Mouse (Mus musculus): ENCODE data around the gene D930007J09Rik. TPM values are rescaled to one million over a fixed set of nuclear protein-coding genes. Genes with fewer than 3 reads are reported as not detected.

Gene D930007J09Rik
- polyA plus RNA-seq, 1 experiment, result 0.88 TPM

DNA sequence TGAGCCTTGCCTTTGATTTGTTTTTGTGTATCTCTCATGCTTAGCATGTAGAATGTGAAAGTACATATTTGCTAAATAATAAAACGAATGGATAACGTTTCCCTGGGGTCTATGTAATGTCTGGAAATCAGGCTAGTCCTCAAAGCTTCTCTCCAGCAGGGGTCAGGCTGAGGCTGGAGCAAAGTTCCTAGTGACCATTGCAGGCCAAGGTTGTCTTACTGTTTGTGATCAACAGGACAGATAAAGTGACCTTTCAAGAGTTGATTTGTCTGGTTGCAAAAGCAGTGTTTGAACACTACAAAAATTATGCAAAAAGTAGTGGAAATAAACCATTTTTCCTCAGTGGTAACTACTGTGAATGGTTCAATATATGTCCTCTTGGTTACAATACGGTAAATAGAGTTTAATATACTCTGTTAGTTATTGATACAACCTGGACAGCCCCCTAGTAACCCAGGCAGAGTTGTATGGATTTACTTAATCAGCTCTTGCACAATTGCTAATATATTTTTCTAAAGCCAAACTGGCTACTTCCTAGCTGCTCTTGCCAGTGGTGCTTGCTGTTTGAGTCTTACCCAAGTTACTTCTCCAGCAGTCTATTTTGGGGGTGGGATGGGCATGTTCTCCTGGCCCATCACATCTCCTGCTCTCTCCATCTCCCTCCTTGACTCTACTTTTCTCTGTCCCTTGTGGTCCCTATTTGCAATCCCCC lies 24.6 kb upstream of the D930007J09Rik start:
- Histone ChIP-seq H3K27me3 (ENCODE audit: control insufficient read depth, insufficient read depth, low read length) (no peaks in the 10 kb centered on the region), H3K27ac (ENCODE audit: insufficient read depth, low read length) (no peak overlapping the region), H3K4me1 (ENCODE audit: control insufficient read depth, insufficient read depth, low read length) (no peaks in the 10 kb centered on the region), H3K4me3 (replicated peaks; ENCODE audit: insufficient read depth, low read depth, low read length) (no peak overlapping the region)
- WGBS, result 77% methylated on average over 3 of the region's 3 CpGs
- no peak for DNase-seq
- no peak for TF ChIP-seq POLR2A (IDR thresholded peaks at IDR 0.05; ENCODE audit: borderline replicate concordance, insufficient read depth, low read length)
- TF ChIP-seq CTCF (IDR thresholded peaks at IDR 0.05; ENCODE audit: borderline replicate concordance, insufficient read depth, low read depth, low read length), result no peak

DNA sequence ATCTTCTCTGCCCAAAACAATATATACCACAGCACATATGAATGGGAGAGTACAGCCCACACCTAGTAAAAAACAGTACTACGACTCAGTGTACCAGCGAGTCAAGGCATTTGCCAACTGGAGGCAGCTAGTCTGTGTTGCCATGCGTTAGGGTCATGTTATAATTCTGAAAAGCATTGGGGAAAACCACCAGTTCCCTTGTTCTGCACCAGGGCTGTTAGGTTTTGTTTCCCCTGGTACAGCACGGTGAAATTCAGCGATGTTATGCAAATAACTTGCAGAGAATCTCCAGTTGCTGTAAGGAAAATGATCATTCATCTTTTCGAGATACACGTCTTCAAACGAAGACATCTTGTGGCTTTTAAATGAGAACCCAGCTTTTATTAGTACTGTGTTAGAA lies 22.9 kb upstream of the D930007J09Rik start:
- no peak overlapping the region for H3K4me3 ChIP-seq (replicated peaks; ENCODE audit: insufficient read depth, low read depth, low read length)
- 92% methylated on average over 8 of the region's 8 CpGs for WGBS
- no peak overlapping the region for H3K27ac ChIP-seq (ENCODE audit: insufficient read depth, low read length)
- no peak for DNase-seq
- H3K27me3 ChIP-seq (ENCODE audit: control insufficient read depth, insufficient read depth, low read length), result no peaks in the 10 kb centered on the region
- TF ChIP-seq POLR2A (IDR thresholded peaks at IDR 0.05; ENCODE audit: borderline replicate concordance, insufficient read depth, low read length), result no peak
- no peak for TF ChIP-seq CTCF (IDR thresholded peaks at IDR 0.05; ENCODE audit: borderline replicate concordance, insufficient read depth, low read depth, low read length)
- H3K4me1 ChIP-seq (ENCODE audit: control insufficient read depth, insufficient read depth, low read length), result no peaks in the 10 kb centered on the region

DNA sequence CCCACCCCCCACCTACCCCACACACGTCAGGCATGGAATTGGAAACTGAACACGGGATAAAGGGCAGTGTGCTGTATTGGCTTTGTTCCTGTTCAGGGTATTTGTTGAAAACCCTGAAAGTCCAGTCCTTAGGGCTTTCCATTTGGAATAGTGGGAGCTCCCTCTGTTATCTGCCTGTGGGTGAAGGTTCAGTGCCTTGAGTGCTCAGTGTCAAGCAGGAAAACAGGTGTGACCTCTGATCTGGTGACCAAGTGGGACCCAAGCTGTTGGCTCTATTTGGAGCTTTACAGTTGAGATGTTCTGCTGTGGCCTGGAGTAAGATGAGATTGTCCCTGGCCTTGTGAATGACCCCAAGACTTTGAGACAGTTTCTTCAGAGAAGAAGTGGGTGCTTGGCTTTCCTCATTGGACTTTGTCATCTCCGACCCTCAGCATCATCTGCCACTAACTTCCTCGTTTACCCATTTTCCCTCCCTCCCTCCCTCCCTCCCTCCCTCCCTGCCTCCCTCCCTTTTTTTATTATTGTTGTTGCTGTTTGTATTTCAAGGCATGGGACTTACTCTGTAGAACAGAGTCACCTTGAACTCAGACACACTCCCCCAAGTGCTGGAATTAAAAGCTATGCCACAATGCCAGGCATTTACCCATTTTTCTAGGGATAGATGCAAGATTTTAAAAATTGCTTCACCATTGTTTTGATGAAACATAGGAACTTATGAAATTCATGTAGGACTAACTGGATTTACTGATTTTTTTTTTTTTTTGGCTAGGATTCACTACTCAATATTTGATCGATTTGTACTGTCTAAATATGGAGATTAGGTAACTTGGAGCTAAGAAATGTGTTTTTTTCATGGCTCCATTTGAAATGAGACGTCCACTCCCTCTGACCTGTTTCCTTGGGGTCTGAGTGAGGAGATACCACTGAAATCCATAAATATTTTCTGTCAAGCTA lies 22.0 kb upstream of the D930007J09Rik start:
- Histone ChIP-seq H3K27me3 (ENCODE audit: control insufficient read depth, insufficient read depth, low read length) (no peaks in the 10 kb centered on the region), H3K4me1 (ENCODE audit: control insufficient read depth, insufficient read depth, low read length) (no peaks in the 10 kb centered on the region), H3K4me3 (replicated peaks; ENCODE audit: insufficient read depth, low read depth, low read length) (no peak overlapping the region), H3K27ac (ENCODE audit: insufficient read depth, low read length) (no peak overlapping the region)
- WGBS, result 76% methylated on average over 6 of the region's 6 CpGs
- no peak for TF ChIP-seq CTCF (IDR thresholded peaks at IDR 0.05; ENCODE audit: borderline replicate concordance, insufficient read depth, low read depth, low read length)
- no peak for TF ChIP-seq POLR2A (IDR thresholded peaks at IDR 0.05; ENCODE audit: borderline replicate concordance, insufficient read depth, low read length)
- DNase-seq, result no peak

DNA sequence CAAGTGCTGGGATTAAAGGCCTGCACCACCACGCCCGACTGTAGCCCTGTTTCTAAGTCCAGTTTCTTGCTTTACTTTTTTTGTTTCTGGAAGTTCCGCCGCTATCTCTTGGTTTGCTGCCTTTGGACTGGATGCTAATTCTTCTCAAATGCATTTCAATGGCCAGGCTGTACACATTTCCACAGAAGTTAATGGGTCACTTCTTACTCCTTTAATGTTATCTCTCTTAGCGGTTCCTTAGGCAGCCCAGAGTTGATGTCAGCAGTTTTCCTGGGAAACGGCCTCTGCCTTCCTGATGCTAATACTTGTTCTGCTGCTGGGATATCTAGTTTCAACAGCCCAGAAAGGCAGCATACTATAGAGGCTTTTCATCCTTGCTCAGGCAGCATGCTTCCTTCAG lies 20.5 kb upstream of the D930007J09Rik start:
- H3K4me3 ChIP-seq (replicated peaks; ENCODE audit: insufficient read depth, low read depth, low read length), result no peak overlapping the region
- no peak for DNase-seq
- no peak overlapping the region for H3K27ac ChIP-seq (ENCODE audit: insufficient read depth, low read length)
- no peaks in the 10 kb centered on the region for H3K4me1 ChIP-seq (ENCODE audit: control insufficient read depth, insufficient read depth, low read length)
- no peaks in the 10 kb centered on the region for H3K27me3 ChIP-seq (ENCODE audit: control insufficient read depth, insufficient read depth, low read length)
- WGBS, result 90% methylated on average over 6 of the region's 6 CpGs
- TF ChIP-seq POLR2A (IDR thresholded peaks at IDR 0.05; ENCODE audit: borderline replicate concordance, insufficient read depth, low read length) (no peak), CTCF (IDR thresholded peaks at IDR 0.05; ENCODE audit: borderline replicate concordance, insufficient read depth, low read depth, low read length) (no peak)

DNA sequence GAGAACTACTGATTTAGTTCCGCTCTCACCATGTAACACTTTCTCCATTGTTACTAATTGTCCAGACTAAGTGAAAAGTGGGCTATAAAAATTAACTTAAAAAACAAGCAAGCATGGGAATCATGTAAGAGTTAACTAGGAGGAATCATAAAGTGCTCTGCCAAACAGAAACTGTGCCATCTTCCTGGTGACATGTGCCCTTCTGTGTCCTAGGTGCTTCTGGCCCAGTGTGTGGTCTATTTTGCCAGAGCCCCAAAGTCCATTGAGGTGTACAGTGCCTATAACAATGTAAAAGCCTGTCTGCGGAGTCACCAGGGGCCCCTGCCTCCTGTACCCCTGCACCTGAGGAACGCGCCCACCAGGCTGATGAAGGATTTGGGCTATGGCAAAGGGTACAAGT lies 19.0 kb upstream of the D930007J09Rik start:
- Histone ChIP-seq H3K27ac (ENCODE audit: insufficient read depth, low read length) (no peak overlapping the region), H3K4me1 (ENCODE audit: control insufficient read depth, insufficient read depth, low read length) (no peaks in the 10 kb centered on the region), H3K27me3 (ENCODE audit: control insufficient read depth, insufficient read depth, low read length) (no peaks in the 10 kb centered on the region), H3K4me3 (replicated peaks; ENCODE audit: insufficient read depth, low read depth, low read length) (no peak overlapping the region)
- TF ChIP-seq POLR2A (IDR thresholded peaks at IDR 0.05; ENCODE audit: borderline replicate concordance, insufficient read depth, low read length), result no peak
- no peak for TF ChIP-seq CTCF (IDR thresholded peaks at IDR 0.05; ENCODE audit: borderline replicate concordance, insufficient read depth, low read depth, low read length)
- DNase-seq, result no peak
- 97% methylated on average over 4 of the region's 4 CpGs for WGBS

DNA sequence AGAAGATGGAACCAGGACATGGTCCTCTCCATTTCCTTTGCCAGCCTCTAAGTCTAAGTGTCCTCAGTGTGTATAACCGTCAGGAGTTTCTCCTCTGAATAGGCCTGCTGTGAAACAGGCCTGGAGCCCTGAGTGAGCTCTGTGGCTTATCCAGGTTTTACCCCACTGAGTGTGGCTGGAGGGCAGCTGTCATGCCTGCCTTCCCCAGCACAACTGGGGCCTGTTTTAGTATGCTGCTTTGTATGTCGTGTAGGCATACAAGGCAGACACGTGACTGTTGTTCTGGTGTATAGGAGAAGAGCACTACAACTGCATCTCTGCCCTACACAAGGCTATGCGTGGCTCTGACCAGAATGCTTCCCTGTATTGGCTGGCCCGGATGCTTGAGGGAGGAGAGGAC lies 17.3 kb upstream of the D930007J09Rik start:
- TF ChIP-seq CTCF (IDR thresholded peaks at IDR 0.05; ENCODE audit: borderline replicate concordance, insufficient read depth, low read depth, low read length), result no peak
- WGBS, result 83% methylated on average over 5 of the region's 5 CpGs
- Histone ChIP-seq H3K4me1 (ENCODE audit: control insufficient read depth, insufficient read depth, low read length) (no peaks in the 10 kb centered on the region), H3K27ac (ENCODE audit: insufficient read depth, low read length) (no peak overlapping the region), H3K4me3 (replicated peaks; ENCODE audit: insufficient read depth, low read depth, low read length) (no peak overlapping the region), H3K27me3 (ENCODE audit: control insufficient read depth, insufficient read depth, low read length) (no peaks in the 10 kb centered on the region)
- no peak for DNase-seq

DNA sequence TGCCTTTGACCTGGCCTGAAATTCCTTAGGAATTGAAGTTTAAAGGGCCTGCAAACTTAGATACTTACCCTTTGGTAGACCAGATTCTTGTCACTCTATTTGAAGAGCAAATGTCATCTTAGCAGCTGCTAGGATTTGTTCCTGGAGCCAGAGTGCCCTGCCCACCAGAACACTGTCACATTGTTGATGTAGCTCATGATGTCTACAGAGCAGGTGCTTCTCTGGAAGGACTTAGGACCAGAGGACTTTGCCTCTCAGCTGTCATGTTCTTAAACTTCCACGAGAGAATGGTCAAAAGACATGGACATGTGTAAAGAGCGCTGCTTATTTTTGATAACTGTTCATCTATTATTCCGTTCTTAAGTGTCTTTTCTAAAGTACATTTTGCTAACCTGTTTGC lies 16.6 kb upstream of the D930007J09Rik start:
- no peak overlapping the region for H3K27ac ChIP-seq (ENCODE audit: insufficient read depth, low read length)
- H3K4me3 ChIP-seq (replicated peaks; ENCODE audit: insufficient read depth, low read depth, low read length), result no peak overlapping the region
- TF ChIP-seq POLR2A (IDR thresholded peaks at IDR 0.05; ENCODE audit: borderline replicate concordance, insufficient read depth, low read length) (no peak), CTCF (IDR thresholded peaks at IDR 0.05; ENCODE audit: borderline replicate concordance, insufficient read depth, low read depth, low read length) (no peak)
- 93% methylated on average over 3 of the region's 3 CpGs for WGBS
- H3K4me1 ChIP-seq (ENCODE audit: control insufficient read depth, insufficient read depth, low read length), result no peaks in the 10 kb centered on the region
- no peaks in the 10 kb centered on the region for H3K27me3 ChIP-seq (ENCODE audit: control insufficient read depth, insufficient read depth, low read length)
- no peak for DNase-seq

DNA sequence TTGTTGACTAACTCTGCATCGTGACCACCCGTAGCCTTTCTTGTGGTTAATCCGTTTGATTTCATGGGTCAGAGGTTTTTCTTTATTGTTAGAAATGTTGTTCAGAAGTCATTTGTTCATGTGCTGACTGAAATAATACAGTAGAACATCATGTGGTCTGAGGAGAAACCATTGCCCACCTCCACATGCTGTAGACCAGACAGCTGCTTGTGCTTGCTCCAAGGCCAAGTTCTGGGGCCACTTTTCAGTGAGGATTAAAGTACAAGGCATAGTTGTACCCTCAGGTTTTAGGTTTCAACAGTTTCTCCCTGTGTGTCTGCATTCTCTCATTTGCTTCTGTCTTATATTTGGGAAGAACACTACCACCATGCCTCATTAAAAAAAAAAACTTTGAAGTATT lies 5.0 kb upstream of the D930007J09Rik start:
- no peak overlapping the region for H3K27ac ChIP-seq (ENCODE audit: insufficient read depth, low read length)
- DNase-seq, result no peak
- no peak overlapping the region for H3K4me3 ChIP-seq (replicated peaks; ENCODE audit: insufficient read depth, low read depth, low read length)
- no peaks in the 10 kb centered on the region for H3K4me1 ChIP-seq (ENCODE audit: control insufficient read depth, insufficient read depth, low read length)
- H3K27me3 ChIP-seq (ENCODE audit: control insufficient read depth, insufficient read depth, low read length), result no peaks in the 10 kb centered on the region
- TF ChIP-seq POLR2A (IDR thresholded peaks at IDR 0.05; ENCODE audit: borderline replicate concordance, insufficient read depth, low read length) (no peak), CTCF (IDR thresholded peaks at IDR 0.05; ENCODE audit: borderline replicate concordance, insufficient read depth, low read depth, low read length) (no peak)
- WGBS, result 37% methylated on average over 3 of the region's 3 CpGs

All from cerebellum, adult 2 months (tissue).